Mouse (Mus musculus) thymus, postnatal 0 days (tissue): Measurements from ENCODE around the gene Glt1d1. TPM values are rescaled to one million over a fixed set of nuclear protein-coding genes. Genes with fewer than 3 reads are reported as not detected.
"Not testable (repeated sequence)": the region's sequence is repeated elsewhere in the genome, so short reads cannot be mapped to it uniquely, and the experiment has no call there.

ENCODE experiments used
- DNase-seq: peaks from one replicate; pipeline ENCODE4 v3.0.0-alpha.2; 2015; ENCODE audit warnings: low spot score
- polyA plus RNA-seq: library from polyadenylated mRNA; unstranded; fragments of >200 nt; fragmentation: Nextera tagmentation; extraction: Ambion mirVana; gene quantifications from 2 replicates; pipeline ENCODE4 v1.2.1, GENCODE M21; 2015

The Glt1d1 gene
- polyA plus RNA-seq, 1 experiment from 2014 or later = 0.14 TPM

- no peak for DNase-seq
Observed at GRCm38 (mm10) chr5:127696602-127697001, 64.5 kb downstream of the Glt1d1 start.

GRCm38 (mm10) chr5:127698525-127698924 lies 66.5 kb downstream of the Glt1d1 start:
- no peak for DNase-seq

- DNase-seq = no peak
Observed at GRCm38 (mm10) chr5:127699679-127700078, 67.6 kb downstream of the Glt1d1 start.

GRCm38 (mm10) chr5:127700156-127700555 lies 68.1 kb downstream of the Glt1d1 start:
- no peak for DNase-seq

- DNase-seq = no peak
Observed at GRCm38 (mm10) chr5:127703609-127704180, 71.6 kb downstream of the Glt1d1 start.

GRCm38 (mm10) chr5:127705225-127705624 lies 73.2 kb downstream of the Glt1d1 start:
- DNase-seq = no peak

GRCm38 (mm10) chr5:127705976-127706375 lies 73.9 kb downstream of the Glt1d1 start:
- DNase-seq = no peak

GRCm38 (mm10) chr5:127708143-127708542 lies 76.1 kb downstream of the Glt1d1 start:
- no peak for DNase-seq

GRCm38 (mm10) chr5:127714783-127715704 lies 83.0 kb downstream of the Glt1d1 start:
- DNase-seq = no peak

GRCm38 (mm10) chr5:127720591-127721379 lies 88.7 kb downstream of the Glt1d1 start:
- peak; percentile 34 for DNase-seq

GRCm38 (mm10) chr5:127722171-127722570 lies 90.1 kb downstream of the Glt1d1 start:
- DNase-seq = not testable (repeated sequence)

GRCm38 (mm10) chr5:127730351-127730750 lies 98.3 kb downstream of the Glt1d1 start:
- DNase-seq = no peak

- no peak for DNase-seq
Observed at GRCm38 (mm10) chr5:127741331-127741730, 109.3 kb downstream of the Glt1d1 start.

- not testable (repeated sequence) for DNase-seq
Observed at GRCm38 (mm10) chr5:127749540-127749939, 117.5 kb downstream of the Glt1d1 start.

- no peak for DNase-seq
Observed at GRCm38 (mm10) chr5:127751262-127751975, 119.4 kb downstream of the Glt1d1 start.

GRCm38 (mm10) chr5:127755594-127755993 lies 123.5 kb downstream of the Glt1d1 start:
- DNase-seq = no peak

GRCm38 (mm10) chr5:127756011-127756410 lies 123.9 kb downstream of the Glt1d1 start:
- DNase-seq = no peak

- no peak for DNase-seq
Observed at GRCm38 (mm10) chr5:127756671-127757423, 124.8 kb downstream of the Glt1d1 start.

- DNase-seq = no peak
Observed at GRCm38 (mm10) chr5:127758576-127758975, 126.5 kb downstream of the Glt1d1 start.
